Mouse (Mus musculus) small intestine, adult 2 months (tissue): ENCODE results near the gene Mesd. TPM values are rescaled to one million over a fixed set of nuclear protein-coding genes. Genes with fewer than 3 reads are reported as not detected.

Experiments
- H3K27ac ChIP-seq: fragments of 200-500 bp; 2 replicates; pipeline ENCODE4 v1.5.1; 2012; ENCODE audit warnings: low read depth, low read length, control low read depth, inconsistent platforms; ENCODE audit not compliant: insufficient read depth
- H3K27me3 ChIP-seq: fragments of 200-500 bp; 2 replicates; pipeline ENCODE4 v1.6.1; 2012; ENCODE audit warnings: mild to moderate bottlenecking, moderate library complexity, low read length, inconsistent platforms; ENCODE audit not compliant: control insufficient read depth, insufficient read depth
- H3K36me3 ChIP-seq: fragments of 200-500 bp; 2 replicates; pipeline ENCODE4 v1.6.1; 2012; ENCODE audit warnings: mild to moderate bottlenecking, low read length, control low read depth, inconsistent platforms; ENCODE audit not compliant: control insufficient read depth, insufficient read depth
- H3K4me1 ChIP-seq: fragments of 200-500 bp; 2 replicates; pipeline ENCODE4 v1.6.1; 2012; ENCODE audit warnings: low read length, inconsistent platforms, mixed read lengths; ENCODE audit not compliant: control insufficient read depth, insufficient read depth, insufficient read length
- H3K4me3 ChIP-seq: fragments of 200-500 bp; 2 replicates; pipeline ENCODE4 v1.5.1; 2012; ENCODE audit warnings: low read depth, mild to moderate bottlenecking, control low read depth, inconsistent platforms, low read length, moderate library complexity
- CTCF ChIP-seq: fragments of 200-500 bp; IDR thresholded peaks from 2 replicates; pipeline ENCODE4 v1.5.1; 2012; ENCODE audit warnings: low read depth, mild to moderate bottlenecking, control low read depth, inconsistent platforms, low read length, moderate library complexity, mixed read lengths; ENCODE audit not compliant: insufficient replicate concordance, insufficient read length; ENCODE audit errors: extremely low read depth
- POLR2A ChIP-seq: fragments of 200-500 bp; IDR thresholded peaks from 2 replicates; pipeline ENCODE4 v1.6.1; 2012; ENCODE audit warnings: low read depth, mild to moderate bottlenecking, control low read depth, inconsistent platforms, low read length, moderate library complexity
- WGBS: fragments of 180-500 bp; shearing (Covaris S2); methylation state at CpG from one replicate; pipeline ENCODE4 v1.1.7; 2018; 5-methylcytosine and 5-hydroxymethylcytosine counted together
- polyA plus RNA-seq: library from polyadenylated mRNA; depleted of rRNA; stranded (reverse); fragments of >200 nt; gene quantifications from 2 replicates; pipeline ENCODE4 v1.2.3, GENCODE M21; 2012

Gene Mesd
- polyA plus RNA-seq, 1 experiment = 2.4 TPM

GRCm38 (mm10) chr7:83851569-83852380, 32.5 kb upstream of the Mesd start:
- no peak overlapping the region for H3K27ac ChIP-seq
- 53% methylated on average over 5 of the region's 5 CpGs for WGBS
- H3K36me3 ChIP-seq = no peaks in the 10 kb centered on the region
- H3K4me3 ChIP-seq = no peak overlapping the region
- H3K4me1 ChIP-seq = peaks cover 32% of the 10 kb centered on the region
- TF ChIP-seq POLR2A (no peak), CTCF (no peak)
- H3K27me3 ChIP-seq = no peaks in the 10 kb centered on the region

- Histone ChIP-seq H3K4me3 (no peak overlapping the region), H3K27me3 (no peaks in the 10 kb centered on the region), H3K36me3 (no peaks in the 10 kb centered on the region), H3K27ac (no peak overlapping the region), H3K4me1 (peaks cover 27% of the 10 kb centered on the region)
- WGBS = 39% methylated on average over 5 of the region's 5 CpGs
- TF ChIP-seq POLR2A = no peak
- TF ChIP-seq CTCF = no peak
Measured at GRCm38 (mm10) chr7:83852381-83853380, 31.6 kb upstream of the Mesd start.

- TF ChIP-seq POLR2A (no peak), CTCF (no peak)
- WGBS = 79% methylated on average over 1 of the region's 1 CpGs
- Histone ChIP-seq H3K4me1 (peaks cover 28% of the 10 kb centered on the region), H3K27ac (no peak overlapping the region), H3K4me3 (no peak overlapping the region), H3K27me3 (no peaks in the 10 kb centered on the region), H3K36me3 (no peaks in the 10 kb centered on the region)
Measured at GRCm38 (mm10) chr7:83855203-83855602, 29.1 kb upstream of the Mesd start.

- Histone ChIP-seq H3K27me3 (no peaks in the 10 kb centered on the region), H3K36me3 (no peaks in the 10 kb centered on the region), H3K4me1 (peaks cover 21% of the 10 kb centered on the region), H3K4me3 (no peak overlapping the region), H3K27ac (peak overlapping the region; percentile 3; the same call in 1 of the 2 replicates)
- no peak for TF ChIP-seq CTCF
- no peak for TF ChIP-seq POLR2A
- WGBS = 47% methylated on average over 9 of the region's 9 CpGs
Measured at GRCm38 (mm10) chr7:83856353-83857207, 27.7 kb upstream of the Mesd start.

GRCm38 (mm10) chr7:83857208-83857488, 27.1 kb upstream of the Mesd start:
- 74% methylated on average over 2 of the region's 2 CpGs for WGBS
- Histone ChIP-seq H3K4me1 (peaks cover 17% of the 10 kb centered on the region), H3K27me3 (no peaks in the 10 kb centered on the region), H3K4me3 (no peak overlapping the region), H3K36me3 (no peaks in the 10 kb centered on the region), H3K27ac (peak overlapping the region; percentile 3; the same call in 1 of the 2 replicates)
- no peak for TF ChIP-seq CTCF
- TF ChIP-seq POLR2A = no peak

- WGBS = 88% methylated on average over 3 of the region's 3 CpGs
- Histone ChIP-seq H3K4me3 (no peak overlapping the region), H3K27me3 (no peaks in the 10 kb centered on the region), H3K36me3 (no peaks in the 10 kb centered on the region), H3K4me1 (peaks cover 12% of the 10 kb centered on the region), H3K27ac (no peak overlapping the region)
- TF ChIP-seq POLR2A (no peak), CTCF (no peak)
Measured at GRCm38 (mm10) chr7:83857921-83858320, 26.3 kb upstream of the Mesd start.
